Mouse (Mus musculus): Measurements from ENCODE around the gene Pck1. TPM values are rescaled to one million over a fixed set of nuclear protein-coding genes. Genes with fewer than 3 reads are reported as not detected.

The Pck1 gene
- total RNA-seq, 4 experiments from 2014 or later = 0.11 TPM; not detected in 3

GRCm38 (mm10) chr2:173148001-173148400 lies 4.8 kb upstream of the Pck1 start:
- no peak for DNase-seq (ENCODE audit: low spot score in 2 of 2)

- DNase-seq (ENCODE audit: low spot score in 2 of 2) = no peak
Measured at GRCm38 (mm10) chr2:173151352-173151751, 1.5 kb upstream of the Pck1 start.

GRCm38 (mm10) chr2:173151784-173152284 lies 1.0 kb upstream of the Pck1 start:
- DNase-seq (ENCODE audit: low spot score in 2 of 2) = no peak

- no peak for DNase-seq (ENCODE audit: low spot score in 2 of 2)
Measured at GRCm38 (mm10) chr2:173153266-173153665, 418 bp downstream of the Pck1 start.

GRCm38 (mm10) chr2:173154513-173154912 lies 1.7 kb downstream of the Pck1 start:
- DNase-seq (ENCODE audit: low spot score in 2 of 2) = no peak

- DNase-seq (ENCODE audit: low spot score in 2 of 2) = no peak
Measured at GRCm38 (mm10) chr2:173154962-173155361, 2.1 kb downstream of the Pck1 start.

- DNase-seq (ENCODE audit: low spot score in 2 of 2) = no peak
Measured at GRCm38 (mm10) chr2:173155907-173156306, 3.1 kb downstream of the Pck1 start.

GRCm38 (mm10) chr2:173156923-173157322 lies 4.1 kb downstream of the Pck1 start:
- no peak for DNase-seq (ENCODE audit: low spot score in 2 of 2)

GRCm38 (mm10) chr2:173157376-173157775 lies 4.5 kb downstream of the Pck1 start:
- no peak for DNase-seq (ENCODE audit: low spot score in 2 of 2)

- no peak for DNase-seq (ENCODE audit: low spot score in 2 of 2)
Measured at GRCm38 (mm10) chr2:173157871-173158270, 5.0 kb downstream of the Pck1 start.

- DNase-seq (ENCODE audit: low spot score in 2 of 2) = no peak
Measured at GRCm38 (mm10) chr2:173158390-173159055, 5.7 kb downstream of the Pck1 start.

GRCm38 (mm10) chr2:173159354-173160311 lies 6.8 kb downstream of the Pck1 start:
- DNase-seq (ENCODE audit: low spot score in 2 of 2) = no peak

- DNase-seq (ENCODE audit: low spot score in 2 of 2) = no peak
Measured at GRCm38 (mm10) chr2:173163380-173163779, 10.5 kb downstream of the Pck1 start.

- no peak for DNase-seq (ENCODE audit: low spot score in 2 of 2)
Measured at GRCm38 (mm10) chr2:173164358-173164757, 11.5 kb downstream of the Pck1 start.

- no peak for DNase-seq (ENCODE audit: low spot score in 2 of 2)
Measured at GRCm38 (mm10) chr2:173164946-173165345, 12.1 kb downstream of the Pck1 start.

- no peak for DNase-seq (ENCODE audit: low spot score in 2 of 2)
Measured at GRCm38 (mm10) chr2:173165357-173165756, 12.5 kb downstream of the Pck1 start.

- DNase-seq (ENCODE audit: low spot score in 2 of 2) = no peak
Measured at GRCm38 (mm10) chr2:173168411-173168851, 15.6 kb downstream of the Pck1 start.

- no peak for DNase-seq (ENCODE audit: low spot score in 2 of 2)
Measured at GRCm38 (mm10) chr2:173170081-173170480, 17.2 kb downstream of the Pck1 start.

- DNase-seq (ENCODE audit: low spot score in 2 of 2) = no peak
Measured at GRCm38 (mm10) chr2:173170715-173171114, 17.9 kb downstream of the Pck1 start.

GRCm38 (mm10) chr2:173171470-173171869 lies 18.6 kb downstream of the Pck1 start:
- no peak for DNase-seq (ENCODE audit: low spot score in 2 of 2)

- DNase-seq (ENCODE audit: low spot score in 2 of 2) = peak in 1 of 2 experiments; percentile 3
Measured at GRCm38 (mm10) chr2:173171956-173172355, 19.1 kb downstream of the Pck1 start.

- DNase-seq (ENCODE audit: low spot score in 2 of 2) = no peak
Measured at GRCm38 (mm10) chr2:173172386-173172785, 19.5 kb downstream of the Pck1 start.
